Mouse (Mus musculus) megakaryocyte, embryonic 14.5 days (primary cell): ENCODE measurements around the gene Cerk.

Source experiments
- FLI1 ChIP-seq: IDR thresholded peaks from 2 replicates; pipeline ENCODE4 v1.6.1; 2012; ENCODE audit warnings: low read length, inconsistent platforms, mixed read lengths
- GATA1 ChIP-seq: IDR thresholded peaks from 3 replicates; pipeline ENCODE4 v1.6.1; 2012; ENCODE audit warnings: mixed read lengths, low read length, inconsistent platforms, borderline replicate concordance

DNA sequence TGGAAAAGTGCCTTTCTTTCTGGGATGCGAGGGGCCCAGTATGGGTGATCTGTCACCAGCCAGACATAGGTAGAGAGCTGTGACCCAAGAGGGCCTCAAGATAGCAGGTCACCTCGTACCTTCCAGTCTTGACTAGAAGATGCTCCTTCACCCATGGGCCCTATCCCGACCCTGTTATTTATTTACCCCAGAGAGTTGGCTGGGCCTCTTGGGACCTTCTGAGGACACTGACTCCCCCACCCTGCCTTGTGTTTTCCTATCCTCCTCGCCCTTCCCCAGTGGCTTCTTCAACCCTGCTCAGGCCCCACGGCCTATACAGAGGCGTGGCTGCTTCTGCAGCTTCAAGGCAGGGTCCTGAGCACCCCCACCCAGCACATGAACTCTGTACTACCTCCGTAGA is 66.8 kb downstream of the Cerk start:
- no peak for TF ChIP-seq GATA1
- no peak for TF ChIP-seq FLI1
